Mouse (Mus musculus) kidney, adult 2 months (tissue): ENCODE measurements around the gene Pdk2.

ENCODE experiments used
- CTCF ChIP-seq: fragments of 200-500 bp; conservative IDR thresholded peaks from 2 replicates; pipeline ENCODE4 v1.5.1; 2011; ENCODE audit warnings: low read depth, mild to moderate bottlenecking, control low read depth, low read length, moderate library complexity, mixed read lengths; ENCODE audit not compliant: insufficient read depth, insufficient read length
- POLR2A ChIP-seq: fragments of 200-500 bp; IDR thresholded peaks from one replicate; pipeline ENCODE4 v1.6.1; 2011; ENCODE audit warnings: low read depth, low read length, control low read depth

- TF ChIP-seq CTCF (no peak), POLR2A (no peak)
Measured at GRCm38 (mm10) chr11:94996984-94997383, 44.2 kb downstream of the Pdk2 start.
